Mouse (Mus musculus) C2C12 (cell line): Measurements from ENCODE around the gene Uso1. TPM values are rescaled to one million over a fixed set of nuclear protein-coding genes. Genes with fewer than 3 reads are reported as not detected.
A peak's percentile ranks its signal among the peaks of the same experiment; 100 is the strongest.

ENCODE experiments used
- H3K27me3 ChIP-seq: one replicate; pipeline ENCODE4 v1.6.1; 2011; ENCODE audit not compliant: control insufficient read depth, insufficient read depth, insufficient read length
- H3K36me3 ChIP-seq: one replicate; pipeline ENCODE4 v1.6.1; 2011; ENCODE audit not compliant: control insufficient read depth, insufficient read depth
- H3K4me3 ChIP-seq: one replicate; pipeline ENCODE4 v1.5.1; 2011; ENCODE audit warnings: mild to moderate bottlenecking, control low read depth; ENCODE audit not compliant: poor library complexity, insufficient read depth, severe bottlenecking
- H3K79me2 ChIP-seq: one replicate; pipeline ENCODE4 v1.6.1; 2011; ENCODE audit not compliant: control insufficient read depth, insufficient read depth
- H3K79me3 ChIP-seq: one replicate; pipeline ENCODE4 v1.6.1; 2011; ENCODE audit warnings: low read depth, control low read depth
- H3ac ChIP-seq: one replicate; pipeline ENCODE3; 2011; ENCODE audit warnings: low read depth; ENCODE audit not compliant: control insufficient read depth, insufficient read length
- CEBPB ChIP-seq: IDR thresholded peaks from one replicate; pipeline ENCODE4 v1.6.1; 2011; ENCODE audit warnings: low read depth, mild to moderate bottlenecking, control low read depth, moderate library complexity
- CTCF ChIP-seq: IDR thresholded peaks from one replicate; pipeline ENCODE4 v1.5.1; 2011; ENCODE audit not compliant: control insufficient read depth, insufficient read depth, insufficient read length
- FOSL1 ChIP-seq: IDR thresholded peaks from one replicate; pipeline ENCODE4 v1.8.0; 2011; ENCODE audit warnings: mild to moderate bottlenecking, low read length; ENCODE audit not compliant: poor library complexity, insufficient read depth, severe bottlenecking
- MAX ChIP-seq: IDR thresholded peaks from one replicate; pipeline ENCODE4 v1.6.1; 2011; ENCODE audit warnings: mild to moderate bottlenecking, control low read depth
- MYOD1 ChIP-seq: IDR thresholded peaks from one replicate; pipeline ENCODE4 v1.6.1; 2011; ENCODE audit warnings: low read depth; ENCODE audit not compliant: control insufficient read depth, insufficient read length
- MYOG ChIP-seq: IDR thresholded peaks from one replicate; pipeline ENCODE4 v1.6.1; 2011; ENCODE audit not compliant: control insufficient read depth, insufficient read length; ENCODE audit errors: extremely low read depth
- USF1 ChIP-seq: IDR thresholded peaks from one replicate; pipeline ENCODE4 v1.6.1; 2011; ENCODE audit warnings: low read depth, mild to moderate bottlenecking, control low read depth, moderate library complexity
- long read RNA-seq, 2 experiments: library from polyadenylated mRNA; unstranded; transcript quantifications; one replicate each; pipeline ENCODE4 v2.0.0; 2019 to 2020
- polyA plus RNA-seq: library from polyadenylated mRNA; unstranded; fragments of >200 nt; fragmentation: generic; extraction: Trizol; gene quantifications from one replicate; pipeline ENCODE4 v1.2.1, GENCODE M21; 2012; ENCODE audit warnings: missing spikeins

The Uso1 gene
- polyA plus RNA-seq = 27.3 TPM
- long read RNA-seq, experiment 1, partial matches to known transcripts = 3 of 3 reads
- long read RNA-seq, experiment 1, other reads (novel, unspliced or antisense) = 0 of 3 reads
- long read RNA-seq, experiment 2, transcript Uso1-201 (24 exons, 3,898 nt) = major isoform, 7 of 28 reads
- long read RNA-seq, experiment 2, partial matches to known transcripts = 15 of 28 reads
- long read RNA-seq, experiment 2, other reads (novel, unspliced or antisense) = 5 of 28 reads

DNA sequence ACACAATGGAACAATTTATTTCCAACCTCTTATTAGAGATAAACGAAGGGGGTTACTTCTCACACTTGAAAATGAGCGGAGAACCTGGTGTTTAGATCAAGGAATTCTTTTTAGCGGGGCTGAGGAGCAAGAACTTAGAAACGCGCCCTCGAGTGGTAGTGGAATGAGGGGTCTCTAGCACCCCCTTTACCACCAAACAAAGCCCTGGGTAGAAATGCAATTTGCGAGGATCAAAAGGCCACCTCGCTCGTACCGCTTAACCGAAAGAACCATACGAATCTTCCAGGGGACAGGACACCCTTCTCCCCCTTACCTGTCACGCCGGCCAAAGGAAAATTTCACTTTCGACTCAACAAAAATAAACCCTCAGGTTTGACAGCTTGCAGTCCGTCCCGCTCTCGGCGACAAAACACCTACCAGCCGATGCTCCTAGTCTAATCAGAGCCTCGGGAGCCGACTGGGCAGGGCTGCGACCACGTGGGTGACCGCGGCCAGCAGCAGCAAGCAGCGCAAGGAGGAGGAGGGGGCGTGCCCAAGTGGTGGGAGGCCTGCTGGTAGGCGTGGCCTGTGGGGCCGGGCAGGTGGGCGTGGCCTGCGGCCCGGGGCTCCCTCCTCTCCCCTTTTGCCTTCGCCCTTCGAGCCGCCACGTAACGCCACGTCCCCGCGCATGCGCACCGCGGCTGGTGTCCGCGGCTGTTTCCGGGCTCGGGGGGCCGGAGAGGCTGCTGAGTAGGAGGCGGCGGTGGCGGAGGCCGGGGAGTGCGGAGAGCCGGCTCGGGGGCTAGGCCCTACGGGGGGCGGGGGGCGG lies at the start of gene Uso1:
Uso1 (plus strand) TSS at position 700 of the 808 bp plus-strand sequence.
- H3K36me3 ChIP-seq = no peaks in the 10 kb centered on the region
- no peaks in the 10 kb centered on the region for H3K27me3 ChIP-seq
- H3K79me2 ChIP-seq = peaks cover 41% of the 10 kb centered on the region
- peak within 1 kb of the TSS; percentile 73 for H3ac ChIP-seq
- H3K4me3 ChIP-seq = peak within 1 kb of the TSS; percentile 82
- peaks cover 30% of the 10 kb centered on the region for H3K79me3 ChIP-seq
- TF ChIP-seq MAX (peak; percentile 94), MYOD1 (no peak), USF1 (peak; percentile 82)

DNA sequence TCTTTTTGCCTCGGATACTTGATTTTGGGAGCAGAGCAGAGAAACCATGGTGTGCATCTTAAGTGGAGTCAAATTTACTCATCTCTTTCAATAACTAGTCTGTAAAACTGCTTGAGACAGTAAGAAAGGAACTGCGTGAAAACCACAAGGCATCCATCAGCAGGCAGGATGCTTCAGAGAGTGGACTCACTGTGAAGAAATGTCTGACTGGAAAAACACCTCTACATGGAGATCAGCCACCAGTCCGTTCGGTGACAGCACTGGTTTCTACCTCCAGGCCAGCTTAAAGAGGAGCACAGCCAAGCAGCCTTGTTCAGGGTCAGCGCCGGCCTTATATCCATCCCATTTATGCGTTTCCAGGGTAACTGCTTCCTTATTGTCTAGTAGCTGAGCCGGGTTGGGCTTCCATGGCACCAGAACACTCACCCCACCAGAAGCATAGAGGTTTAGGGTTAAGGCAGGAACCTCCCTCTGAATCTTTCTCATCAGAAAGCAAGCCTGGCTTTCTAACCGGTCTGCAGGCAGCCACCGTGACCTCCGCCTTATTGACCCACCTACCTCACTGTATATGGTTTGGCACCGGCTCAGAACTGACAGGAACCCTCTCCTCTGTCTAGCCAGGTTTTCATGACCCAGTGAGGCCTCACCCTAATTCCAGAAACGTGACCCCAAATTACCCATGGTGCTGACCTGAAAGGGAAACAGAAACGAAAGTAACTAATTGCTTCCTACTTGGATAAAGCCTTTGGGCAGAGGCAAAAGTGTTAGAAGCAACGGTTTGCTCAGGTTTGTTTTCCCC lies 44.3 kb upstream of the Uso1 start:
- Histone ChIP-seq H3K79me3 (no peaks in the 10 kb centered on the region), H3K27me3 (no peaks in the 10 kb centered on the region), H3K4me3 (no peak overlapping the region), H3ac (no peak overlapping the region), H3K36me3 (no peaks in the 10 kb centered on the region), H3K79me2 (no peaks in the 10 kb centered on the region)
- TF ChIP-seq FOSL1 (no peak), MYOD1 (no peak), MYOG (no peak), MAX (no peak), USF1 (no peak), CEBPB (no peak), CTCF (no peak)

DNA sequence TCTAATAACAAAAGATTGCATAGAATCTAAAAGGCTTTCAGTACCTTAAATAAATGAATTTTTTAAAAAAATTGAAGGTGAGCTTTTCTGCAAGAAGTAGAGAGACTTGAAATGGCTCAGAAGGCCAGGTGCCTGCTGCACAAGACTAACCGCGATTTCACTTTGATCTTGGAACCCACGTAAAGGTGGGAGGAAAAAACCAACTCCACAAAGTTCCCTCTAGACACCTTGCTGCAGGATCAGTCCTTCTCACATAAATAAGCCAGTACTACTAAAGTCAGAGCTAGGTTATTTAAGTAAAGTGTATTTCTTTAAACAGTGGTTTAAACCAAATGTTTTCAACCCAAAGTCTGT lies 43.7 kb upstream of the Uso1 start:
- TF ChIP-seq FOSL1 (no peak), MAX (no peak), MYOG (no peak), USF1 (no peak), CTCF (no peak), MYOD1 (no peak), CEBPB (no peak)
- Histone ChIP-seq H3K79me3 (no peaks in the 10 kb centered on the region), H3K27me3 (no peaks in the 10 kb centered on the region), H3K4me3 (no peak overlapping the region), H3K36me3 (no peaks in the 10 kb centered on the region), H3K79me2 (no peaks in the 10 kb centered on the region), H3ac (no peak overlapping the region)

DNA sequence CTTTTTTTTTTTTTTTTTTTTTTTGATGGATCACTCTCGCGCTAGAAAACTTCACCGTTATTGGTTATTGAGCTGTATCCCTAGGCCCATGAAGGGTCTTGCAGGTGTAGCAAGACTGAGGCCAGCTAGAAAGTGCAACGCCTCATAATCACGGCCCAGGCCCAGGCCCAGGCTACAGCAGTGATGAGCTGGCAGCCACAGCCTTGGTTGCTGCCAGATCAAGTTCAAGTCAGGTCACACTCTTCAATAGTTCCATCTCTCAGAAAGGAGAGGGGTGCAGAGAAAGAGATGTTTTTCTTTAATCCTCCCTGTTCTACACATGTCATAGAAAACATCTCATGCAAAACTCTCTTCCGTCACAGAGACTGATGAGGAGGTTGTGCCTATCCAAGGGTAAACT lies 41.0 kb upstream of the Uso1 start:
- TF ChIP-seq USF1 (no peak), CTCF (no peak), MYOD1 (no peak), CEBPB (no peak), MAX (no peak), FOSL1 (no peak), MYOG (no peak)
- no peak overlapping the region for H3ac ChIP-seq
- H3K79me3 ChIP-seq = no peaks in the 10 kb centered on the region
- no peak overlapping the region for H3K4me3 ChIP-seq
- H3K36me3 ChIP-seq = no peaks in the 10 kb centered on the region
- no peaks in the 10 kb centered on the region for H3K27me3 ChIP-seq
- H3K79me2 ChIP-seq = no peaks in the 10 kb centered on the region

DNA sequence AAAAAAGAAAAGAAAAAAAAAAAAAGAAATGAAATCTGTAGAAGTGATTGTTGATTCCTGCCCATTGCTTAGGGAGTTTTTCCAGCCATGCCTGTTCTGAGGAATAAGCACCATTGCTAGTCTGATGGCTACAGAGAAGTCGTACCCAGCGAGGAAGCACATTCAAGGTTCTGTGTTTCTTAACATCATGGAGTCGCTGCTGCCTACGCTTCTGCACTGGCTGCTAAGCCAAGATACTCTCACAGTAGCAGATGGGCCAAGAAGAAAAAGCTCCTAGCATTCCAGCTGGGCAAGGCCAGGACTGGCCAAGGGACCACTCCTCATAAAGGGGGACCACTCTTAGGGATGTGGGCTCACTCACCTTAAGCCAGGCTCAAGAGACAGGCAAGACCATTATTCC lies 40.0 kb upstream of the Uso1 start:
- no peak overlapping the region for H3ac ChIP-seq
- H3K79me2 ChIP-seq = no peaks in the 10 kb centered on the region
- no peaks in the 10 kb centered on the region for H3K27me3 ChIP-seq
- TF ChIP-seq MYOG = no peak
- no peak for TF ChIP-seq MYOD1
- no peak for TF ChIP-seq USF1
- TF ChIP-seq FOSL1 = no peak
- TF ChIP-seq CEBPB = no peak
- TF ChIP-seq MAX = no peak
- TF ChIP-seq CTCF = no peak
- no peaks in the 10 kb centered on the region for H3K79me3 ChIP-seq
- no peaks in the 10 kb centered on the region for H3K36me3 ChIP-seq
- H3K4me3 ChIP-seq = no peak overlapping the region
